Mouse (Mus musculus) intestine, embryonic 16.5 days (tissue): ENCODE measurements around the gene Golm1. TPM values are rescaled to one million over a fixed set of nuclear protein-coding genes. Genes with fewer than 3 reads are reported as not detected.

Experiments used
- ATAC-seq: fragments of 200-750 bp; cut with Nextera tagmentation; 2 replicates; pipeline ENCODE4 v1.8.0; 2017; ENCODE audit warnings: moderate TSS enrichment, moderate library complexity
- H3K27ac ChIP-seq: fragments of 300-500 bp; sonication (generic); 2 replicates; pipeline ENCODE4 v1.5.1; 2014; ENCODE audit warnings: mild to moderate bottlenecking, low read length
- H3K27me3 ChIP-seq: fragments of 300-500 bp; sonication (generic); replicated peaks from 2 replicates; pipeline ENCODE4 v1.6.1; 2014; ENCODE audit warnings: low read length, control low read depth, mixed read lengths; ENCODE audit not compliant: control insufficient read depth, insufficient read depth
- H3K36me3 ChIP-seq: fragments of 300-500 bp; sonication (generic); 2 replicates; pipeline ENCODE4 v1.6.1; 2014; ENCODE audit warnings: low read length, control low read depth; ENCODE audit not compliant: control insufficient read depth, insufficient read depth
- H3K4me1 ChIP-seq: fragments of 300-500 bp; sonication (generic); 2 replicates; pipeline ENCODE4 v1.6.1; 2014; ENCODE audit warnings: low read length, control low read depth, mixed read lengths; ENCODE audit not compliant: control insufficient read depth, insufficient read depth
- H3K4me2 ChIP-seq: fragments of 300-500 bp; sonication (generic); 2 replicates; pipeline ENCODE4 v1.6.1; 2014; ENCODE audit warnings: low read depth, low read length, control low read depth
- H3K4me3 ChIP-seq: fragments of 300-500 bp; sonication (generic); 2 replicates; pipeline ENCODE4 v1.5.1; 2014; ENCODE audit warnings: mild to moderate bottlenecking, low read length
- H3K9ac ChIP-seq: fragments of 300-500 bp; sonication (generic); 2 replicates; pipeline ENCODE4 v1.6.1; 2014; ENCODE audit warnings: low read depth, low read length
- H3K9me3 ChIP-seq: fragments of 300-500 bp; sonication (generic); 2 replicates; pipeline ENCODE4 v1.6.1; 2016; ENCODE audit warnings: low read length, control low read depth; ENCODE audit not compliant: control insufficient read depth
- WGBS: fragments of 180-500 bp; shearing (Covaris S2); extraction: QIAGEN DNeasy Blood & Tissue Kit; methylation state at CpG from one replicate; pipeline ENCODE4 v1.1.7; 2014; 5-methylcytosine and 5-hydroxymethylcytosine counted together
- polyA plus RNA-seq: library from polyadenylated mRNA; unstranded; fragments of >200 nt; fragmentation: Nextera tagmentation; extraction: Ambion mirVana; gene quantifications from 2 replicates; pipeline ENCODE4 v1.2.1, GENCODE M21; 2015

Gene Golm1
- polyA plus RNA-seq, 1 experiment from 2014 or later = 90.4 TPM

DNA sequence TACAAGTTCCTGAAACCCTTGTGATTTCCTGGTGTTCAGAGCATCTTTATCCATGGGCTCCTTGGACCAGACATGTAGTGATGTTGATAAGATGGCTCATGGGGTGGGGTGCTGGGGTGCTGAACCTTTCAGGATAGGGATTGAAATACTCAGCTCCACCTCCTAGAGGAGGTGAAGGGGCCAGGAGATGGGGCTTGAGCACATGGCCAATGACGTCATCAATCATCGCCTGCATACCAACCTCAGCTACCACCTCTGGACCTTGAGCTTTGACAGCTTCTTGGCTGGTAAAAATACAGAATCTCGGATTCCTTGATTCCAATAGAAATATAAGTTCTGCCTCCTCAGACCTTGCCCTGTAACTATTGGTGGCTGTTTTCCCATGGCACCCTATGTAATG lies 30.1 kb downstream of the Golm1 start:
- H3K4me2 ChIP-seq = no peak overlapping the region
- ATAC-seq = no peak
- no peak overlapping the region for H3K4me3 ChIP-seq
- no peak overlapping the region for H3K27ac ChIP-seq
- H3K9me3 ChIP-seq = no peaks in the 10 kb centered on the region
- no peaks in the 10 kb centered on the region for H3K27me3 ChIP-seq
- H3K9ac ChIP-seq = no peak overlapping the region
- WGBS = 85% methylated on average over 3 of the region's 3 CpGs
- 0 out of 2 replicates have a peak, but pooled peaks cover 3% of the 10 kb centered on the region for H3K36me3 ChIP-seq
- 0 out of 2 replicates have a peak, but pooled peaks cover 4% of the 10 kb centered on the region for H3K4me1 ChIP-seq

DNA sequence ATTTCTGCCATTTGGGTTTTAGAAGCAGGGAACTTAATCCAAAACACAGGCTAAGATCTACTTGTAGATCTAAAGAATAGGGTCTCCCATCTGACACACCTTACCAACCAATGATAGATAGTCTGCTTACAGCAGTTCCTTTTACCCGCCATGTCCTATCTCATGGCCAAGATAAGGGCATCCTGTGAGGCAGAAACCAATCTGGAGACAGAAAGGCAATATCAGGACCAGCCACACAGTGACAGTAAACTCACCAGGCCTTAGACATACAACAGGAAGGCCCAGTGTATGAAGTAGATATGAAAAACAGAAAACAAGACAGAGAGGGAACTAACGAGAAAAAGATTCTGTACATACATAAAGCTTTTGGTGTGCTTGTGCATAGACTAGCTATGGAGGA lies 32.8 kb downstream of the Golm1 start:
- Histone ChIP-seq H3K4me1 (no peaks in the 10 kb centered on the region), H3K4me2 (no peak overlapping the region), H3K36me3 (peaks cover 6% of the 10 kb centered on the region; the same call in 1 of the 2 replicates), H3K9me3 (no peaks in the 10 kb centered on the region), H3K9ac (no peak overlapping the region), H3K27ac (no peak overlapping the region), H3K4me3 (no peak overlapping the region), H3K27me3 (no peaks in the 10 kb centered on the region)
- WGBS = 84% methylated on average over 2 of the region's 2 CpGs
- 0 out of 2 replicates have a peak, but pooled peaks have one; percentile 28 for ATAC-seq

GRCm38 (mm10) chr13:59640178-59640440 lies 35.5 kb downstream of the Golm1 start:
- Histone ChIP-seq H3K4me1 (no peaks in the 10 kb centered on the region), H3K9me3 (no peaks in the 10 kb centered on the region), H3K9ac (no peak overlapping the region), H3K36me3 (peaks cover 12% of the 10 kb centered on the region; the same call in 1 of the 2 replicates), H3K4me2 (no peak overlapping the region), H3K27ac (no peak overlapping the region), H3K4me3 (no peak overlapping the region), H3K27me3 (no peaks in the 10 kb centered on the region)
- WGBS = 89% methylated on average over 6 of the region's 6 CpGs
- ATAC-seq = no peak

- no peak overlapping the region for H3K27ac ChIP-seq
- H3K4me2 ChIP-seq = no peak overlapping the region
- no peaks in the 10 kb centered on the region for H3K9me3 ChIP-seq
- no peaks in the 10 kb centered on the region for H3K4me1 ChIP-seq
- no peaks in the 10 kb centered on the region for H3K27me3 ChIP-seq
- 89% methylated on average over 16 of the region's 16 CpGs for WGBS
- no peak for ATAC-seq
- H3K36me3 ChIP-seq = peaks cover 9% of the 10 kb centered on the region; the same call in 1 of the 2 replicates
- no peak overlapping the region for H3K4me3 ChIP-seq
- H3K9ac ChIP-seq = no peak overlapping the region
These were observed 36.0 kb downstream of the Golm1 start for GRCm38 (mm10) chr13:59639368-59640177.

- WGBS = 90% methylated on average over 7 of the region's 7 CpGs
- H3K27me3 ChIP-seq = no peaks in the 10 kb centered on the region
- no peaks in the 10 kb centered on the region for H3K4me1 ChIP-seq
- peaks cover 18% of the 10 kb centered on the region; the same call in 1 of the 2 replicates for H3K36me3 ChIP-seq
- H3K4me3 ChIP-seq = no peak overlapping the region
- H3K27ac ChIP-seq = no peak overlapping the region
- H3K4me2 ChIP-seq = no peak overlapping the region
- ATAC-seq = no peak
- no peak overlapping the region for H3K9ac ChIP-seq
- H3K9me3 ChIP-seq = no peaks in the 10 kb centered on the region
These were observed 37.8 kb downstream of the Golm1 start for GRCm38 (mm10) chr13:59637800-59638199.

- H3K36me3 ChIP-seq = peaks cover 22% of the 10 kb centered on the region
- no peaks in the 10 kb centered on the region for H3K9me3 ChIP-seq
- no peak for ATAC-seq
- no peaks in the 10 kb centered on the region for H3K27me3 ChIP-seq
- H3K4me3 ChIP-seq = no peak overlapping the region
- H3K9ac ChIP-seq = no peak overlapping the region
- H3K4me2 ChIP-seq = no peak overlapping the region
- WGBS = 68% methylated on average over 5 of the region's 5 CpGs
- no peaks in the 10 kb centered on the region for H3K4me1 ChIP-seq
- no peak overlapping the region for H3K27ac ChIP-seq
These were observed 41.0 kb downstream of the Golm1 start for GRCm38 (mm10) chr13:59634637-59635036.

- H3K27ac ChIP-seq = no peak overlapping the region
- H3K4me2 ChIP-seq = no peak overlapping the region
- H3K36me3 ChIP-seq = peaks cover 20% of the 10 kb centered on the region
- no peak overlapping the region for H3K9ac ChIP-seq
- no peaks in the 10 kb centered on the region for H3K9me3 ChIP-seq
- no peaks in the 10 kb centered on the region for H3K27me3 ChIP-seq
- H3K4me1 ChIP-seq = no peaks in the 10 kb centered on the region
- no peak for ATAC-seq
- WGBS = 89% methylated on average over 7 of the region's 7 CpGs
- no peak overlapping the region for H3K4me3 ChIP-seq
These were observed 48.9 kb downstream of the Golm1 start for GRCm38 (mm10) chr13:59626739-59627138.

DNA sequence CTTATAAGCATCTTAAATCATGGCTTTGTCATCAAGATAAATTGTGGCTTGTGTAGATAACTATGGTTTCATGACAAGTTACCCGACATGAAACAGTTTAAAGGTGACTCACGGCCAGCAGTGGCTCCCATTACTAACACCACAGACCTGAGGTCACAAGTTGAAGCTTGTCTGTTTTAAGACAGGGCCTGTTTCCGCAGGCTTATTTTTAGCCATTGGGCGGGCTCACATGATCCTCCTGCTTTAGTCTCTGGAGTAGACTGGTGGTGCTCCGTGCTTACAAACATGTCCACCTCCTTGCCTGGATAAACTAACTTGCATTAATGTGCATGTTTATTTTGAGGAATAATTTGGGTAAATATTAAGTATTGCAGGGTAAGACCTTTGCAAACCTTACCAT lies 50.7 kb downstream of the Golm1 start:
- H3K36me3 ChIP-seq = peaks cover 22% of the 10 kb centered on the region
- no peak for ATAC-seq
- no peaks in the 10 kb centered on the region for H3K9me3 ChIP-seq
- H3K4me3 ChIP-seq = no peak overlapping the region
- no peak overlapping the region for H3K9ac ChIP-seq
- WGBS = 81% methylated on average over 5 of the region's 5 CpGs
- no peaks in the 10 kb centered on the region for H3K27me3 ChIP-seq
- no peak overlapping the region for H3K4me2 ChIP-seq
- H3K27ac ChIP-seq = no peak overlapping the region
- no peaks in the 10 kb centered on the region for H3K4me1 ChIP-seq

- no peak overlapping the region for H3K9ac ChIP-seq
- no peaks in the 10 kb centered on the region for H3K4me1 ChIP-seq
- peaks cover 20% of the 10 kb centered on the region for H3K36me3 ChIP-seq
- WGBS = 68% methylated on average over 3 of the region's 3 CpGs
- no peak overlapping the region for H3K4me2 ChIP-seq
- no peak overlapping the region for H3K4me3 ChIP-seq
- H3K27ac ChIP-seq = no peak overlapping the region
- H3K9me3 ChIP-seq = no peaks in the 10 kb centered on the region
- H3K27me3 ChIP-seq = no peaks in the 10 kb centered on the region
- ATAC-seq = no peak
These were observed 51.2 kb downstream of the Golm1 start for GRCm38 (mm10) chr13:59624389-59624788.
